Mouse (Mus musculus) lung, postnatal 0 days (tissue): ENCODE measurements at regions not wholly inside any gene's neighbourhood (a gene's known extent, or its start where the extent isn't known, plus 50 kb on each side); places are given as distances from the start of the nearest gene placed in this dataset.

Experiments
- ATAC-seq: fragments of 200-750 bp; cut with Nextera tagmentation; 2 replicates; pipeline ENCODE4 v1.8.0; 2017; ENCODE audit warnings: moderate library complexity
- DNase-seq: peaks from one replicate; pipeline ENCODE4 v3.0.0-alpha.2; 2016; ENCODE audit warnings: low spot score
- H3K27ac ChIP-seq: fragments of 300-500 bp; sonication (generic); 2 replicates; pipeline ENCODE4 v1.5.1; 2014; ENCODE audit warnings: antibody characterized with exemption, mild to moderate bottlenecking, low read length, mixed read lengths
- H3K27me3 ChIP-seq: fragments of 300-500 bp; sonication (generic); replicated peaks from 2 replicates; pipeline ENCODE4 v1.6.1; 2014; ENCODE audit warnings: low read length, mixed read lengths; ENCODE audit not compliant: insufficient read depth
- H3K36me3 ChIP-seq: fragments of 300-500 bp; sonication (generic); 2 replicates; pipeline ENCODE4 v1.6.1; 2014; ENCODE audit warnings: low read length, mixed read lengths; ENCODE audit not compliant: insufficient read depth
- H3K4me1 ChIP-seq: fragments of 300-500 bp; sonication (generic); 2 replicates; pipeline ENCODE4 v1.6.1; 2014; ENCODE audit warnings: antibody characterized with exemption, low read depth, low read length, mixed read lengths; ENCODE audit not compliant: insufficient read depth
- H3K4me2 ChIP-seq: fragments of 300-500 bp; sonication (generic); replicated peaks from 2 replicates; pipeline ENCODE4 v1.6.1; 2014; ENCODE audit warnings: low read depth, mild to moderate bottlenecking, low read length, moderate library complexity, mixed read lengths
- H3K4me3 ChIP-seq: fragments of 300-500 bp; sonication (generic); 2 replicates; pipeline ENCODE4 v1.5.1; 2014; ENCODE audit warnings: low read depth, low read length
- H3K9ac ChIP-seq: fragments of 300-500 bp; sonication (generic); replicated peaks from 2 replicates; pipeline ENCODE4 v1.6.1; 2014; ENCODE audit warnings: low read depth, mild to moderate bottlenecking
- H3K9me3 ChIP-seq: fragments of 300-500 bp; sonication (generic); 2 replicates; pipeline ENCODE4 v1.6.1; 2016; ENCODE audit warnings: low read length, mixed read lengths
- CTCF ChIP-seq: IDR thresholded peaks from 2 replicates; pipeline ENCODE4 v1.5.1; 2016; ENCODE audit warnings: antibody characterized with exemption, mild to moderate bottlenecking
- EP300 ChIP-seq: IDR thresholded peaks from 2 replicates; pipeline ENCODE4 v1.6.1; 2016; ENCODE audit warnings: antibody characterized with exemption, mild to moderate bottlenecking, control low read depth
- WGBS: fragments of 180-500 bp; shearing (Covaris S2); extraction: QIAGEN DNeasy Blood & Tissue Kit; methylation state at CpG from one replicate; pipeline ENCODE4 v1.1.7; 2014; 5-methylcytosine and 5-hydroxymethylcytosine counted together

DNA sequence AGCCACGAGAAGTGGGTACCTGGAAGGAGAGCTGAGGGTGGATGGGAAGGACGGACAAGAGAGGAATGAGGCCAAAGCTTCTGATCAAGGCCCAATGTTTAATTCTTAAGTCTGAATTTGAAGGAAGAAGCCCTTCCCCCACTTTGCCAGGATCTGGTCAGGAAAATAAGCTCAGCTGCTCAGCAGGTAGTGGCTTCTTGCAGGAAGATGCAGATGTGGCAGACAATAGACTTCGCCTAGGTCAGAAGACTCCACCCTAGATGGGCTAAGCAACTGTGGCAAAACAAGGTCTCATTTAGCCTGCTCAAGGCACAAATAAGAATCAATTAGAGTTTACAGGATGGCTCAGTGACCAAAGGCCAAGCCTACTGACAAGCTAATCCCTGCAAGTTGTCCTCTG, 330.4 kb upstream of the Ercc4 start:
- WGBS = 83% methylated on average over 3 of the region's 3 CpGs
- Histone ChIP-seq H3K9me3 (no peaks in the 10 kb centered on the region), H3K36me3 (no peaks in the 10 kb centered on the region), H3K4me2 (no peak overlapping the region), H3K27me3 (no peaks in the 10 kb centered on the region), H3K4me3 (no peak overlapping the region), H3K27ac (no peak overlapping the region), H3K9ac (no peak overlapping the region), H3K4me1 (no peaks in the 10 kb centered on the region)
- DNase-seq (no peak), ATAC-seq (no peak)
- TF ChIP-seq EP300 (no peak), CTCF (no peak)

DNA sequence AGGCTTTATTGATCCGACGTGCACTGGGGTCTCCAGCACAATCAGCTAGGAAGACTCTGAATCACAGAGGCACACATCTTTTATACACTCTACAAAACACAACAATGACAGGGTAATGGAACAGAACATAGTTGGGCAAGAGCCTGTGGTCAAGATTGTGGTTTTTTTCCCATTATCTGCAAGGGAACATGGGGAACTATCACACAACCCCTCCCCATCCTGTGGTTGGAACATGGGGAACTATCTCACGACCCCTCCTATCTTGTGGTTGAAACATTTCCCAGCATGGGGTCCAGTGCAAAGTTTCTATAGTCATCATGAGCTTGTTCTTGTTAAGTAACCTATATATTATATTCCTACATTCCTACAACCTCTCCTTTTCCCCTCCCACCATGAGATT, 328.8 kb upstream of the Ercc4 start:
- H3K9ac ChIP-seq = no peak overlapping the region
- 86% methylated on average over 3 of the region's 3 CpGs for WGBS
- H3K9me3 ChIP-seq = no peaks in the 10 kb centered on the region
- no peak overlapping the region for H3K4me2 ChIP-seq
- DNase-seq = no peak
- H3K36me3 ChIP-seq = no peaks in the 10 kb centered on the region
- no peak overlapping the region for H3K4me3 ChIP-seq
- TF ChIP-seq EP300 (no peak), CTCF (no peak)
- no peak for ATAC-seq
- H3K4me1 ChIP-seq = no peaks in the 10 kb centered on the region
- H3K27ac ChIP-seq = no peak overlapping the region
- no peaks in the 10 kb centered on the region for H3K27me3 ChIP-seq

DNA sequence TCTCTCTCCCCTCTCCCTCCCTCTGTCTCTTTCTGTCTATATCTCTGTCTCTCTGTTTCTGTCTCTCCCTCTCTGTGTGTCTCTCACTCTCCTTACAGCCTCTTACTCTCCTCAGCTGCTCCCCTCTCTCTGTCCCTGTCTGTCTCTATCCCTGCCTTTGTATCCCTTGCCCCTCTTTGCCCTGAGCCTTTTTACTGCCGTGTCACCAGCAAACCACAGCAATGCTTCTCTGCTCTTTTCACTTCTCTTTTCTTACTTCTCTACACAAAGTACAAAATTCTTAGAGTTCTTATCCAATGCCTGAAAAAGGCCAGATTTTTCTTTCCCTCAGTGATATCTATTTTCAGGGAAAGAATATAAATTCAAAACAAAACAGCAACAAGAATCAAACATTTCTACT, 323.7 kb upstream of the Ercc4 start:
- ATAC-seq = no peak
- Histone ChIP-seq H3K9me3 (no peaks in the 10 kb centered on the region), H3K27ac (no peak overlapping the region), H3K27me3 (no peaks in the 10 kb centered on the region), H3K36me3 (no peaks in the 10 kb centered on the region), H3K9ac (no peak overlapping the region), H3K4me3 (no peak overlapping the region), H3K4me1 (no peaks in the 10 kb centered on the region), H3K4me2 (no peak overlapping the region)
- DNase-seq = no peak
- TF ChIP-seq CTCF = no peak
- no peak for TF ChIP-seq EP300
- 39% methylated on average over 1 of the region's 1 CpGs for WGBS

DNA sequence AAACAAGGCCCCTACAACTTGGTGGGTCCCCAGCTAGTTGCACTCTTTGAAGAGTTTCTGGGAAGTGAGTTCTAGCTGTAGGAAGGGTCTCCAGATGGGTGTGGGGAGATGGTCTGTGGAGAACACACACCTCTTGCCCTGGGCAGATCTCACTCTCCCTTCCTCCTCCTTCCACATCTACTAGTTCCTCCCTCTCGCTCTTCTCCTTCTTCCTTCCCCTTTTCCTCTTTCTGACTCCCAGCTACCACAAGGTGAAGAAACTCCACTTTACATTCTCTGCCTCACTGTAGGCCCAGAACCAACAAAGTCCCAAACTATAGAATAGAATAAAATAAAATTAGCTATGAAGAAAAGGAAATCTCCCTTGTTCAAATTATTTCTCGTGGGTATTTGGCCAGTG, 311.0 kb upstream of the Ercc4 start:
- Histone ChIP-seq H3K36me3 (no peaks in the 10 kb centered on the region), H3K27ac (no peak overlapping the region), H3K27me3 (no peaks in the 10 kb centered on the region), H3K4me2 (no peak overlapping the region), H3K4me1 (no peaks in the 10 kb centered on the region), H3K9ac (no peak overlapping the region), H3K4me3 (no peak overlapping the region), H3K9me3 (no peaks in the 10 kb centered on the region)
- DNase-seq (no peak), ATAC-seq (no peak)
- WGBS = 67% methylated on average over 2 of the region's 2 CpGs
- no peak for TF ChIP-seq EP300
- no peak for TF ChIP-seq CTCF

DNA sequence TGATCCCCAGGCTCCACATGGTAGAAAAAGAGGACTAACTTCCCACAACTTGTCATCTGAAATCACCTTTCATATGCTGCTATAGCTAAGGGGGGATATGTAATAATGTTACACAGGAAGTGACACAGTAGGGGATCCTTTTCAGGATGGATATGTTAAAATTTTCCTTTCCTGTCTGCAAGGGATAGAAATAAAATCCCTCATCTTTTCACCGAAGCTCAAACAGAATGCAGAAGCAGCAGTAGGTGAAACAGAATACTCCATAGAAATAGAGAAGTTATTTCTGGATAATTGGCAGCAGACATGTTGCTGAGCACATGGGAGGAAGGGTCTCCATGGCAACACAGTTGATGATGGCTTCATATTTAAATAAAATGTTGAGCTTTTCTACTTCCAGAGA, 309.3 kb upstream of the Ercc4 start:
- DNase-seq = no peak
- H3K4me3 ChIP-seq = no peak overlapping the region
- H3K4me2 ChIP-seq = no peak overlapping the region
- no peak for TF ChIP-seq CTCF
- no peak overlapping the region for H3K27ac ChIP-seq
- ATAC-seq = no peak
- no peak overlapping the region for H3K9ac ChIP-seq
- H3K27me3 ChIP-seq = no peaks in the 10 kb centered on the region
- WGBS = 67% methylated on average over 1 of the region's 1 CpGs
- no peaks in the 10 kb centered on the region for H3K9me3 ChIP-seq
- no peaks in the 10 kb centered on the region for H3K36me3 ChIP-seq
- H3K4me1 ChIP-seq = no peaks in the 10 kb centered on the region

DNA sequence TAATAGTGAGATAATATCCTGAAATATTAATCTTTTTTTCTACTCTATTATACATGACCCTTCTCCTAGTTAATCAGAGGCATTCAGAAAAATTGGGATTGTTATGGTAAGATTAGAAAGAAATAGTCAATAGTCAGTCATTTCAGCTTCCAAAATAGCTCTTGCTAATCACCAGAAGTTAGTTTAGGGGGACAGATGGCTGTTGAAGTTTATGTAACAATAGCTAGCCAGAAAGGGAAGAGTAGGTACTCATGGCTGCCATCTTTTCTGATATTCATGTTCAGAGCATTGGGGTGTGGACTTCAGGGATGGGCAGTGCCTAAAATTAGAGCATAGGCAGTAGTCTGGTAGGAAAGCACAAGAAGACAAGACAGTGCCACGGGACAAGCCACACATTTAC, 306.8 kb upstream of the Ercc4 start:
- H3K4me1 ChIP-seq = no peaks in the 10 kb centered on the region
- H3K9me3 ChIP-seq = no peaks in the 10 kb centered on the region
- DNase-seq (no peak), ATAC-seq (no peak)
- H3K9ac ChIP-seq = no peak overlapping the region
- 54% methylated on average over 1 of the region's 1 CpGs for WGBS
- no peak overlapping the region for H3K4me2 ChIP-seq
- no peaks in the 10 kb centered on the region for H3K36me3 ChIP-seq
- TF ChIP-seq CTCF = no peak
- no peak for TF ChIP-seq EP300
- H3K27ac ChIP-seq = no peak overlapping the region
- no peaks in the 10 kb centered on the region for H3K27me3 ChIP-seq
- H3K4me3 ChIP-seq = no peak overlapping the region

DNA sequence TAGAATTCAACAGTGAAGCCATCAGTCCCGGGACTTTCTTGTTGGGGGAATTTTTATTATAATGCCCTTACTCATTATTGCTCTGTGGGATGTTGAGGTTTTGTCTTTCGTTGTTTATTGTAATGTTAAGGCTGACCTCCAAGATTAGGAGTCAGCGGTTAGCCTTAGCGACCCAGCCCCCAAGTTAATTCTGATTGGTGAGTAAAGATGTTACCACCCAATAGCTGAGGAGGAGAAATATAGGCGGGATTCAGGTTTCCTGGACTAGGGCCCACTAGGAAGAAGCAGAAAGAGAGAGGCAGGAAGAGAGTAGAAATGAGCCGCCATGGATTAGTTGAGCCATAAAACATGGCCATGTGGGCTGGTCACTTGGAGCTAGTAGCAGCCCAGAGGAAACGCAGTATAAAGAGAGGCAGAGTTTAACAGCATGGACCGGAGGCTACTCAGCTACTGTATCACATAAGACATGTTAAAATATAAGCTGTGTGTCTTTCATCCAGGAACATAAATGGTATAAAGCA, 302.1 kb upstream of the Ercc4 start:
- DNase-seq = no peak
- Histone ChIP-seq H3K4me1 (no peaks in the 10 kb centered on the region), H3K9me3 (no peaks in the 10 kb centered on the region), H3K36me3 (no peaks in the 10 kb centered on the region), H3K27me3 (no peaks in the 10 kb centered on the region), H3K4me3 (no peak overlapping the region), H3K27ac (no peak overlapping the region), H3K4me2 (no peak overlapping the region), H3K9ac (no peak overlapping the region)
- no peak for ATAC-seq
- WGBS = 59% methylated on average over 8 of the region's 8 CpGs
- TF ChIP-seq EP300 (no peak), CTCF (no peak)
